Mouse (Mus musculus): ENCODE measurements around the gene Vax1. TPM values are rescaled to one million over a fixed set of nuclear protein-coding genes. Genes with fewer than 3 reads are reported as not detected.
A peak's percentile ranks its signal among the peaks of the same experiment; 100 is the strongest.

The Vax1 gene
- polyA plus RNA-seq (2015; fragmentation: Nextera tagmentation; extraction: Ambion mirVana), result not detected in 2 replicates

GRCm38 (mm10) chr19:59169936-59170765 lies at the start of gene Vax1:
Gene Vax1, minus strand, starts transcription at chr19:59170056.
- no peak for ATAC-seq (replicated peaks; ENCODE audit: low FRiP score)
- Histone ChIP-seq H3K36me3 (no peaks in the 10 kb centered on the region), H3K4me1 (peaks cover 37% of the 10 kb centered on the region), H3K4me2 (peak within 1 kb of the TSS; percentile 56), H3K9ac (no peak within 1 kb of the TSS), H3K9me3 (replicated peaks) (no peaks in the 10 kb centered on the region), H3K27ac (no peak within 1 kb of the TSS), H3K4me3 (replicated peaks) (peak within 1 kb of the TSS; percentile 30), H3K27me3 (peaks cover 99% of the 10 kb centered on the region)
- WGBS, result under 1% methylated on average over 54 of the region's 54 CpGs

- Histone ChIP-seq H3K4me1 (no peaks in the 10 kb centered on the region), H3K9ac (no peak within 1 kb of the TSS), H3K4me3 (replicated peaks) (no peak within 1 kb of the TSS), H3K36me3 (no peaks in the 10 kb centered on the region), H3K27ac (no peak within 1 kb of the TSS), H3K4me2 (no peak within 1 kb of the TSS), H3K9me3 (replicated peaks) (no peaks in the 10 kb centered on the region), H3K27me3 (no peaks in the 10 kb centered on the region)
- WGBS, result 84% methylated on average over 8 of the region's 8 CpGs
- ATAC-seq (replicated peaks; ENCODE audit: low FRiP score), result no peak
These were observed 49.1 kb upstream of the Vax1 start, which contains the start of gene Kcnk18 for GRCm38 (mm10) chr19:59218991-59219390. Gene Kcnk18, plus strand, starts transcription at chr19:59219214.

GRCm38 (mm10) chr19:59216891-59217290 lies 47.0 kb upstream of the Vax1 start:
- Histone ChIP-seq H3K27me3 (no peaks in the 10 kb centered on the region), H3K4me2 (no peak overlapping the region), H3K9ac (no peak overlapping the region), H3K4me3 (replicated peaks) (no peak overlapping the region), H3K9me3 (replicated peaks) (no peaks in the 10 kb centered on the region), H3K36me3 (no peaks in the 10 kb centered on the region), H3K4me1 (no peaks in the 10 kb centered on the region), H3K27ac (no peak overlapping the region)
- WGBS, result 85% methylated on average over 3 of the region's 3 CpGs
- no peak for ATAC-seq (replicated peaks; ENCODE audit: low FRiP score)

GRCm38 (mm10) chr19:59208986-59209385 lies 39.1 kb upstream of the Vax1 start:
- WGBS, result 67% methylated on average over 2 of the region's 2 CpGs
- Histone ChIP-seq H3K36me3 (no peaks in the 10 kb centered on the region), H3K4me1 (no peaks in the 10 kb centered on the region)

GRCm38 (mm10) chr19:59208475-59208874 lies 38.6 kb upstream of the Vax1 start:
- H3K4me3 ChIP-seq (replicated peaks), result no peak overlapping the region
- no peaks in the 10 kb centered on the region for H3K9me3 ChIP-seq (replicated peaks)
- H3K4me1 ChIP-seq, result no peaks in the 10 kb centered on the region
- no peaks in the 10 kb centered on the region for H3K36me3 ChIP-seq
- H3K27ac ChIP-seq, result no peak overlapping the region
- H3K4me2 ChIP-seq, result no peak overlapping the region
- 0 out of 2 replicates have a peak, but pooled peaks cover 10% of the 10 kb centered on the region for H3K27me3 ChIP-seq
- H3K9ac ChIP-seq, result no peak overlapping the region
- 26% methylated on average over 5 of the region's 5 CpGs for WGBS
- no peak for ATAC-seq (replicated peaks; ENCODE audit: low FRiP score)

More at GRCm38 (mm10) chr19:59208986-59209385, 39.1 kb upstream of the Vax1 start:
- no peaks in the 10 kb centered on the region for H3K9me3 ChIP-seq (replicated peaks)
- no peak for ATAC-seq (replicated peaks; ENCODE audit: low FRiP score)
- H3K9ac ChIP-seq, result no peak overlapping the region
- H3K27ac ChIP-seq, result no peak overlapping the region
- no peak overlapping the region for H3K4me3 ChIP-seq (replicated peaks)
- H3K27me3 ChIP-seq, result 0 out of 2 replicates have a peak, but pooled peaks cover 10% of the 10 kb centered on the region
- H3K4me2 ChIP-seq, result no peak overlapping the region

- Histone ChIP-seq H3K9me3 (replicated peaks) (0 out of 2 replicates have a peak, but pooled peaks cover 3% of the 10 kb centered on the region), H3K4me3 (replicated peaks) (no peak overlapping the region), H3K4me1 (peaks cover 14% of the 10 kb centered on the region), H3K36me3 (no peaks in the 10 kb centered on the region), H3K4me2 (no peak overlapping the region), H3K9ac (no peak overlapping the region), H3K27ac (no peak overlapping the region), H3K27me3 (peaks cover 57% of the 10 kb centered on the region)
- ATAC-seq (replicated peaks; ENCODE audit: low FRiP score), result 0 out of 2 replicates have a peak, but pooled peaks have one; percentile 9
- WGBS, result 46% methylated on average over 7 of the region's 7 CpGs
These were observed 28.3 kb upstream of the Vax1 start for GRCm38 (mm10) chr19:59198161-59198560.

- H3K27me3 ChIP-seq, result peaks cover 77% of the 10 kb centered on the region
- 0 out of 2 replicates have a peak, but pooled peaks cover 3% of the 10 kb centered on the region for H3K9me3 ChIP-seq (replicated peaks)
- H3K4me1 ChIP-seq, result peaks cover 14% of the 10 kb centered on the region
- H3K4me2 ChIP-seq, result no peak overlapping the region
- H3K9ac ChIP-seq, result no peak overlapping the region
- peak; percentile 76; the same call in 1 of the 2 replicates for ATAC-seq (replicated peaks; ENCODE audit: low FRiP score)
- no peak overlapping the region for H3K27ac ChIP-seq
- H3K36me3 ChIP-seq, result no peaks in the 10 kb centered on the region
- H3K4me3 ChIP-seq (replicated peaks), result no peak overlapping the region
- WGBS, result 2% methylated on average over 15 of the region's 15 CpGs
These were observed 26.3 kb upstream of the Vax1 start for GRCm38 (mm10) chr19:59196111-59196666.

GRCm38 (mm10) chr19:59195181-59195770 lies 25.4 kb upstream of the Vax1 start:
- Histone ChIP-seq H3K4me2 (no peak overlapping the region), H3K9me3 (replicated peaks) (0 out of 2 replicates have a peak, but pooled peaks cover 3% of the 10 kb centered on the region), H3K4me3 (replicated peaks) (no peak overlapping the region), H3K36me3 (no peaks in the 10 kb centered on the region), H3K27me3 (peaks cover 86% of the 10 kb centered on the region), H3K27ac (no peak overlapping the region), H3K4me1 (peaks cover 14% of the 10 kb centered on the region), H3K9ac (no peak overlapping the region)
- WGBS, result 4% methylated on average over 9 of the region's 9 CpGs
- no peak for ATAC-seq (replicated peaks; ENCODE audit: low FRiP score)

- WGBS, result under 1% methylated on average over 50 of the region's 50 CpGs
- Histone ChIP-seq H3K27ac (no peak overlapping the region), H3K36me3 (no peaks in the 10 kb centered on the region), H3K9ac (no peak overlapping the region), H3K27me3 (peaks cover 93% of the 10 kb centered on the region), H3K4me2 (peak overlapping the region; percentile 48), H3K4me1 (peaks cover 14% of the 10 kb centered on the region), H3K4me3 (replicated peaks) (peak overlapping the region; percentile 26), H3K9me3 (replicated peaks) (no peaks in the 10 kb centered on the region)
- ATAC-seq (replicated peaks; ENCODE audit: low FRiP score), result no peak
These were observed 24.3 kb upstream of the Vax1 start for GRCm38 (mm10) chr19:59193986-59194820.

- WGBS, result 1% methylated on average over 10 of the region's 10 CpGs
- Histone ChIP-seq H3K9me3 (replicated peaks) (no peaks in the 10 kb centered on the region), H3K27ac (no peak overlapping the region), H3K9ac (no peak overlapping the region), H3K4me3 (replicated peaks) (peak overlapping the region; percentile 26; the same call in 1 of the 2 replicates), H3K4me2 (peak overlapping the region; percentile 48; the same call in 1 of the 2 replicates), H3K36me3 (no peaks in the 10 kb centered on the region), H3K4me1 (peaks cover 14% of the 10 kb centered on the region), H3K27me3 (peaks cover 95% of the 10 kb centered on the region)
- ATAC-seq (replicated peaks; ENCODE audit: low FRiP score), result no peak
These were observed 23.6 kb upstream of the Vax1 start for GRCm38 (mm10) chr19:59193456-59193855.

GRCm38 (mm10) chr19:59192491-59192890 lies 22.6 kb upstream of the Vax1 start:
- Histone ChIP-seq H3K9me3 (replicated peaks) (no peaks in the 10 kb centered on the region), H3K4me3 (replicated peaks) (no peak overlapping the region), H3K27me3 (peaks cover 96% of the 10 kb centered on the region), H3K27ac (no peak overlapping the region), H3K4me2 (no peak overlapping the region), H3K36me3 (no peaks in the 10 kb centered on the region), H3K4me1 (peaks cover 14% of the 10 kb centered on the region), H3K9ac (no peak overlapping the region)
- ATAC-seq (replicated peaks; ENCODE audit: low FRiP score), result no peak
- WGBS, result 2% methylated on average over 2 of the region's 2 CpGs

All from kidney, embryonic 15.5 days (tissue).